Mouse (Mus musculus) thymus, adult 2 months (tissue): ENCODE data around the gene Dact2.

Experiments
- CTCF ChIP-seq: fragments of 200-500 bp; IDR thresholded peaks from 2 replicates; pipeline ENCODE4 v1.5.1; 2012; ENCODE audit warnings: mild to moderate bottlenecking, control low read depth, low read length, moderate library complexity, borderline replicate concordance; ENCODE audit not compliant: control insufficient read depth, poor library complexity, insufficient read depth; ENCODE audit errors: extremely low read depth
- POLR2A ChIP-seq: fragments of 200-500 bp; IDR thresholded peaks from 2 replicates; pipeline ENCODE4 v1.6.1; 2012; ENCODE audit warnings: mild to moderate bottlenecking, low read length, control low read depth, moderate library complexity; ENCODE audit not compliant: control insufficient read depth, poor library complexity, insufficient read depth; ENCODE audit errors: extremely low read depth

DNA sequence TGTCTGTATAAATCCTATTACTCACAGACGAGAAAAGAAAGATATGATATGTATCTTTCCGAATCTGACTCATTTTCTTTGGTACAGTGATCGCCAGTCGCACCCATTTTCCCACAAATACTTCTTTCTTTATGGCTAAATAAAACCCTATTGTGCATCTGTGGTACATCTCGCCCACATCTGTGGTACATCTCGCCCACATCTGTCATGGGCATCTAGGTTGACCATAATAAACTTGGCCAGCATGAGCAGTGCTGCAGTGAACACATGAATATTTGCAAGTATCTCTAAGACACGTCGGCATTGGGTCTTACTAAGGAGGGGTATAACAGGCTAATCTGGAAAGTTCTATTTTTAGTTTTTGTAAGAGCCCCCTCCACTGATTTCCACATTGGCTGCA lies 38.5 kb upstream of the Dact2 start:
- TF ChIP-seq CTCF (no peak), POLR2A (no peak)
